Mouse (Mus musculus) myocyte (in vitro differentiated cells): ENCODE measurements around the gene Psmc3. TPM values are rescaled to one million over a fixed set of nuclear protein-coding genes. Genes with fewer than 3 reads are reported as not detected.

ENCODE experiments used
- H3K27me3 ChIP-seq: one replicate; pipeline ENCODE4 v1.6.1; 2011; ENCODE audit not compliant: control insufficient read depth, insufficient read depth, insufficient read length
- H3K36me3 ChIP-seq: one replicate; pipeline ENCODE4 v1.6.1; 2011; ENCODE audit not compliant: control insufficient read depth, insufficient read depth
- H3K4me2 ChIP-seq: one replicate; pipeline ENCODE4 v1.6.1; 2011; ENCODE audit warnings: low read depth, control low read depth
- H3K4me3 ChIP-seq: one replicate; pipeline ENCODE4 v1.5.1; 2011; ENCODE audit warnings: mild to moderate bottlenecking, control low read depth, moderate library complexity
- H3K79me2 ChIP-seq: one replicate; pipeline ENCODE4 v1.6.1; 2011; ENCODE audit not compliant: control insufficient read depth, insufficient read depth
- H3ac ChIP-seq: one replicate; pipeline ENCODE4 v1.6.1; 2011; ENCODE audit not compliant: control insufficient read depth, insufficient read length
- CEBPB ChIP-seq: IDR thresholded peaks from 2 replicates; pipeline ENCODE4 v1.6.1; 2011; ENCODE audit warnings: mild to moderate bottlenecking, moderate library complexity; ENCODE audit not compliant: poor library complexity, insufficient read depth, severe bottlenecking
- E2F4 ChIP-seq: IDR thresholded peaks from one replicate; pipeline ENCODE4 v1.6.1; 2011; ENCODE audit warnings: mild to moderate bottlenecking, control low read depth, moderate library complexity; ENCODE audit not compliant: insufficient read depth
- MAX ChIP-seq: IDR thresholded peaks from one replicate; pipeline ENCODE4 v1.6.1; 2011; ENCODE audit warnings: low read depth, mild to moderate bottlenecking, control low read depth
- MYOD1 ChIP-seq, 3 experiments: IDR thresholded peaks; one replicate each; pipeline ENCODE4 v1.6.1; 2011; ENCODE audit warnings: control low read depth in 2 of 3, low read depth in 2 of 3, mild to moderate bottlenecking in 2 of 3, moderate library complexity in 1 of 3; ENCODE audit not compliant: insufficient read length in 2 of 3, control insufficient read depth in 1 of 3
- MYOG ChIP-seq, 3 experiments: IDR thresholded peaks; one replicate each; pipeline ENCODE4 v1.6.1; 2011; ENCODE audit warnings: control low read depth in 2 of 3, low read depth in 2 of 3, mild to moderate bottlenecking in 2 of 3; ENCODE audit not compliant: insufficient read length in 2 of 3, control insufficient read depth in 1 of 3, insufficient read depth in 1 of 3
- POLR2A ChIP-seq: IDR thresholded peaks from one replicate; pipeline ENCODE4 v1.6.1; 2011; ENCODE audit warnings: low read depth, mild to moderate bottlenecking, control low read depth, moderate library complexity; ENCODE audit not compliant: insufficient read length
- POLR2AphosphoS2 ChIP-seq: IDR thresholded peaks from one replicate; pipeline ENCODE4 v1.6.1; 2011; ENCODE audit warnings: low read depth, control low read depth; ENCODE audit not compliant: insufficient read length
- REST ChIP-seq: IDR thresholded peaks from one replicate; pipeline ENCODE4 v1.6.1; 2011; ENCODE audit warnings: mild to moderate bottlenecking, control low read depth, moderate library complexity; ENCODE audit not compliant: insufficient read depth, insufficient read length
- SRF ChIP-seq: IDR thresholded peaks from one replicate; pipeline ENCODE4 v1.6.1; 2011; ENCODE audit warnings: low read depth; ENCODE audit not compliant: control insufficient read depth, insufficient read length
- TCF12 ChIP-seq: IDR thresholded peaks from one replicate; pipeline ENCODE4 v1.6.1; 2011; ENCODE audit warnings: mild to moderate bottlenecking, control low read depth; ENCODE audit not compliant: poor library complexity, insufficient read depth, severe bottlenecking
- TCF3 ChIP-seq: IDR thresholded peaks from one replicate; pipeline ENCODE4 v1.6.1; 2011; ENCODE audit warnings: low read depth, control low read depth; ENCODE audit not compliant: insufficient read length
- USF1 ChIP-seq: IDR thresholded peaks from one replicate; pipeline ENCODE4 v1.6.1; 2011; ENCODE audit warnings: low read depth, mild to moderate bottlenecking, control low read depth, moderate library complexity
- polyA plus RNA-seq: library from polyadenylated mRNA; unstranded; fragments of >200 nt; fragmentation: generic; extraction: Trizol; gene quantifications from one replicate; pipeline ENCODE4 v1.2.1, GENCODE M21; 2012; ENCODE audit warnings: missing spikeins

Gene Psmc3
- 688 TPM for polyA plus RNA-seq

GRCm38 (mm10) chr2:91053934-91054382, at the start of gene Psmc3:
Psmc3 (plus strand) TSS chr2:91054009.
- H3K4me2 ChIP-seq = peak within 1 kb of the TSS; percentile 98
- TF ChIP-seq REST (no peak), POLR2AphosphoS2 (peak; percentile 61), POLR2A (peak; percentile 75)
- peaks cover 18% of the 10 kb centered on the region for H3K36me3 ChIP-seq
- H3K79me2 ChIP-seq = peaks cover 19% of the 10 kb centered on the region
- peak within 1 kb of the TSS; percentile 99 for H3K4me3 ChIP-seq
- H3ac ChIP-seq = peak within 1 kb of the TSS; percentile 15
- H3K27me3 ChIP-seq = no peaks in the 10 kb centered on the region

- no peak overlapping the region for H3ac ChIP-seq
- H3K27me3 ChIP-seq = no peaks in the 10 kb centered on the region
- TF ChIP-seq TCF3 = no peak
- no peak for TF ChIP-seq TCF12
- no peak for TF ChIP-seq POLR2A
- no peak for TF ChIP-seq E2F4
- no peak for TF ChIP-seq CEBPB
- TF ChIP-seq POLR2AphosphoS2 = no peak
- TF ChIP-seq SRF = no peak
- no peak for TF ChIP-seq REST
- no peak for TF ChIP-seq MYOD1 (IDR thresholded peaks at IDR 0.05; ENCODE audit: control insufficient read depth in 1 of 3, insufficient read length in 2 of 3, low read depth in 2 of 3)
- H3K4me2 ChIP-seq = no peak overlapping the region
- no peak overlapping the region for H3K4me3 ChIP-seq
- peaks cover 79% of the 10 kb centered on the region for H3K36me3 ChIP-seq
- no peaks in the 10 kb centered on the region for H3K79me2 ChIP-seq
These were observed 45.3 kb upstream of the Psmc3 start for GRCm38 (mm10) chr2:91008536-91008935.

DNA sequence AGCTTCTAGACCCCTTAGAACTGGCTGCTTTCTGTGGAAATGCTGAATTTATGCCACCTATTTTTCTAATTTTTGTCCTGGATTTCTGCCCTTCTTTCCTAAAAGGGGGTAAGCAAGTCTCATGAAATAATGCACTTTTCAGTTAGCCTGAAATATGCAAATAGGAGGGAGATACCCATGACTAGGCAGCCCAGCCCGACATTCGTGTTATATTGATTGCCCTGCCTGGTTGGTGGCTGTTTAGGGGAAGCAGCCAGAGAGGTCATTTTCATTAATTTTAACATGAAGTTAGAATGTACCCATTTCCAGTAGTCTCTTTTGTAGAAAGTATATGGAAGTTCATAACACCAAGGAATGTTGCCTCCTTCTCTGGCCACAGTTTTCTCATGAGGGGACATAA, 39.9 kb upstream of the Psmc3 start:
- no peaks in the 10 kb centered on the region for H3K79me2 ChIP-seq
- H3K4me2 ChIP-seq = no peak overlapping the region
- no peak for TF ChIP-seq SRF
- TF ChIP-seq MYOG (IDR thresholded peaks at IDR 0.05; ENCODE audit: control insufficient read depth in 1 of 3, insufficient read depth in 1 of 3, insufficient read length in 2 of 3, low read depth in 2 of 3) = no peak
- no peak for TF ChIP-seq MYOD1 (IDR thresholded peaks at IDR 0.05; ENCODE audit: control insufficient read depth in 1 of 3, insufficient read length in 2 of 3, low read depth in 2 of 3)
- no peak for TF ChIP-seq MAX
- TF ChIP-seq CEBPB = no peak
- TF ChIP-seq TCF12 = no peak
- no peak for TF ChIP-seq POLR2AphosphoS2
- TF ChIP-seq REST = no peak
- no peak for TF ChIP-seq POLR2A
- TF ChIP-seq TCF3 = no peak
- TF ChIP-seq USF1 = no peak
- no peak for TF ChIP-seq E2F4
- H3K4me3 ChIP-seq = no peak overlapping the region
- no peaks in the 10 kb centered on the region for H3K27me3 ChIP-seq
- H3K36me3 ChIP-seq = peaks cover 68% of the 10 kb centered on the region
- H3ac ChIP-seq = no peak overlapping the region

- Histone ChIP-seq H3K27me3 (no peaks in the 10 kb centered on the region), H3K4me2 (no peak overlapping the region), H3K36me3 (peaks cover 57% of the 10 kb centered on the region), H3K4me3 (no peak overlapping the region), H3ac (no peak overlapping the region), H3K79me2 (no peaks in the 10 kb centered on the region)
- no peak for TF ChIP-seq MAX
- no peak for TF ChIP-seq REST
These were observed 38.4 kb upstream of the Psmc3 start for GRCm38 (mm10) chr2:91015386-91015785.

GRCm38 (mm10) chr2:91018061-91018788, 35.6 kb upstream of the Psmc3 start:
- H3K4me3 ChIP-seq = no peak overlapping the region
- H3K4me2 ChIP-seq = no peak overlapping the region
- no peak overlapping the region for H3ac ChIP-seq
- TF ChIP-seq MAX (no peak), REST (no peak), USF1 (no peak), SRF (no peak), POLR2AphosphoS2 (no peak), MYOD1 (IDR thresholded peaks at IDR 0.05; ENCODE audit: control insufficient read depth in 1 of 3, insufficient read length in 2 of 3, low read depth in 2 of 3) (no peak), TCF12 (no peak), CEBPB (no peak), POLR2A (no peak), MYOG (IDR thresholded peaks at IDR 0.05; ENCODE audit: control insufficient read depth in 1 of 3, insufficient read depth in 1 of 3, insufficient read length in 2 of 3, low read depth in 2 of 3) (no peak), E2F4 (no peak), TCF3 (no peak)
- H3K27me3 ChIP-seq = no peaks in the 10 kb centered on the region
- H3K79me2 ChIP-seq = no peaks in the 10 kb centered on the region
- H3K36me3 ChIP-seq = peaks cover 33% of the 10 kb centered on the region
